Mouse (Mus musculus): ENCODE measurements at regions not wholly inside any gene's neighbourhood (a gene's known extent, or its start where the extent isn't known, plus 50 kb on each side); places are given as distances from the start of the nearest gene placed in this dataset.
"Not testable (repeated sequence)": the region's sequence is repeated elsewhere in the genome, so short reads cannot be mapped to it uniquely, and the experiment has no call there.

- DNase-seq, result no peak
These were observed 825.1 kb downstream of the Rab28 start for GRCm38 (mm10) chr5:40882886-40883285.

- no peak for DNase-seq
These were observed 830.2 kb downstream of the Rab28 start for GRCm38 (mm10) chr5:40877756-40878155.

- not testable (repeated sequence) for DNase-seq
These were observed 845.6 kb downstream of the Rab28 start for GRCm38 (mm10) chr5:40862349-40862748.
